Mouse (Mus musculus) kidney, postnatal 25 days (tissue): ENCODE measurements around the gene Taf7l.

Source experiments
- DNase-seq, 2 experiments: peaks; one replicate each; pipeline ENCODE4 v3.0.0; 2021; ENCODE audit warnings: mixed read lengths in 2 of 2

The Taf7l gene

DNA sequence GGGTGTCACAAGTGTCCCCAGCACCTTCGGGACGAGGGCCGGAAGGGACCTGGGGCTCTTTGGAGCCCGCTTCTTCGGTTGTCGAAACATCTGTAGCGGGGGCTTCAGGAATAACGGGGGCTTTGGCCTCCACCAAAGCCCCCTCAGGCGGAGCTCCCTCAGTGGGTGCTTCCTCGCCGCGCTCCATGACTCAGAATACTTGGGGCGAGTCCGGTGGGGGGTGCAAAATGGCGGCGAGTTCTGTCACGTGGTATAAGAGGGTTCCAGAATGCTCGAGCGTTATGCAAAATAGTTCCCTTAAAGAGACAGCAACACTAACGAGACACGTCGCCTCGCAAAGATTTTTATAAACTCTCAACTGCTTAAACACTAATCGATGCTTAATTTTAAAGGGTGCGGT is at the start of gene Taf7l:
Gene Taf7l, minus strand, starts transcription at position 201 of the 400 bp plus-strand sequence.
- DNase-seq: no peak

DNA sequence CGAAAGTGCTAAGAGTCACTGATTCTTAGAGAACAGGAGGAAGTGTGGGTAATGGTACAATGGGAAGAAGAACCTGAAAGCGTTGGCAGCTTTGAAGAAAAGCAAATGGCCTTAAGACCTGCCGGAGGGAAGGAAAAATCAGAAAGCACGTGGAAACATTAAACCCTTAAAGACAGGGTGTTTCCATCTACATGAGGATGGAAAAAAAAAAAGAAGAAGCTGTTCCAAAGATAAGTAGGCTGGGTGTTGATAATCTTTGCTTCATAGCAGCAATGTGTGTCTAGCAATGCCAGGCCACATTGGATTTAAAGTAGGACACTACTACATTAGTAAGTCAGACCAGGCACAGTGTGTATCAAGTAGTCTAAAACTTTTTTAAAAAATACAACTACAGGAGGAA is 49.0 kb upstream of the Taf7l start:
- no peak for DNase-seq

DNA sequence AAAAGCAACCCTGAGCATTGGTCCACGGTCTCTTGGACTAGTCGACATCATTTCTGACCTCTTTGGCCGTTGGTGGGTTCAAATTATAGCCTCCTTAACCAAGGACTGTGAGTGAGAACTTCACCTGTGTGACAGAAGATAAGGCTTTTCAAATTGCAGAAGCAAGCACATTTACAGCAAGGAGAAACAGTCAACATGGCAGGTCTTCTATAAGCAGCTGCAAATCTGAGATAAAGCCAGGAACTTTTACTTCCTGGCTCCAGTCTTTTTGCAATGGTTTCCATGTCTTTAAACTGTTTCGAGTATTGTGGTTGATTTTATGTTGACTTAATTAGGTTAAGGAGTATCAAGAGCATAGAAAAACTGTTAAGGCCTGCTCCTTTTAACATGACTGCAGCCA is 47.5 kb upstream of the Taf7l start:
- no peak for DNase-seq

DNA sequence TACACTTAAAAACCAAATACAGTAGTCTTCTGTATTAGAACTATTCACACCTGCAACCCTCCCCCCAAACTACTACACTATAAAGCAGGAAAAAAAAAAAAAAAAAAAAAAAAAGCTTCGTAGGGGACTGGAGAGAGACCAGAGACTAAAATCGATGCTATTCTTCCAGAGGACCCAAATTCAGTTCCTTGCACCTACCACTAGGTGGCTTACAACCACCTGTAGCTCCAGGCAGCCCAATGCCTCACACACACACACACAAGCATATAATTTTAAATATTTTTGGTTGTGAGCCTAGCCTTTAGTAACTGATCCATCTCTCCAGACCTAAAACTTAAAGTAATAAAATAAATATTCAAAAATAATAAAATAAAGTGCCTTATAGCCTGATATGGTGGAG is 33.2 kb upstream of the Taf7l start:
- DNase-seq: no peak

DNA sequence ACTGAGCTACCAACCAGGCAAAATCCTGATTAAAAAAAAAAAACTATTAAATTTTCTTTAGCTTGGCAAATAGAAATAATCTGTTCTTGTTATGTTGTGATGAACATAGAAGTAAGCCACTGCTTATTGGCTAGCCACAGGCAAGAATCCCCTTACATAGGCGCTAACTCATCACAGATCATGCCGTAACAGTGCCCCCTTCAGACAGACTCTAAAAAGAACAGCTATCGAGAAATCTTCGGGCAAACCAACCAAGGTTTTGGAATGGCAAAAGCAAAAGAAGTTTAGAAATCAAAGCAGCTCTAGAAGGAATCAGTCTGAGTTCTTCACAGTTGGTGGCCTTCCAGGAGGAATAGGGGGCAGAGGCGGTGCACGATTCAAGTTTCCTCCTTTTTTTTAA is 31.7 kb upstream of the Taf7l start:
- no peak for DNase-seq

DNA sequence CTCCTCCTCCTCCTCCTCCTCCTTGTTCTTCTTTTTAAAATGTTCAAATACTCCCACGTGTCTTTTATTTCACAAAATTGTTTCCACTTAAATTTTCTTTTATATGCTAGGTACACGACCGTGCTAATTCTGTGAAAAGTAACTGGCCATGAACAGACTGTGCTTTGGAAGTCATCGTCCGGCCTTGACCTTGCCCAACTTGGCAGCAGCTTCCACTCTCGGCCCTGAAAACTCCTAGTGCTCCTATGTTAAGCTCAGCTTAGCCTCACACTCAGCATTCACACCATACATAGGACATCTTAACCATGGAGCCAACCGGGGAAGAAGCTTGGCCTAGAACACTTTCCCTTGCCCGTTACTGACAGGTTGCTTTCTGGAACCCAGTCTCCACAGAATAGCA is 24.4 kb upstream of the Taf7l start:
- no peak for DNase-seq

DNA sequence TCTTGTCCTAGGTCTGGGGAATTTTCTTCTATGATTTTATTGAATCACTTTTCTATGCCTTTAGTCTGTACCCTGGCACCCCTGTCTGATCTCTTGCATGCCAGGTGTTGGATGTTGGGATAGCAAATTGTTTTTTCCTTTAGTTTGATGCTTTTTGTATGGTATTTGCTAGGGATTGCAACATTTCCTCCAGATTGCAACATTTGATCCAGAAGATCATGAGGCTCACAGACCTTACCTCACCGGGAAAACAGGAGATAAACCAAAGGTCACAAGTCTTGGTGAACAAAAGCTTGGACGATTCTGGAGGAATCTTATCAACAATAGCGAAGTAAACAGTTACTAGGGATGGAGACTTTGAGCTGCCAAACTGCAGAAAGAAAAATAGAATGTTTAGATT is 5.4 kb upstream of the Taf7l start:
- DNase-seq: no peak

DNA sequence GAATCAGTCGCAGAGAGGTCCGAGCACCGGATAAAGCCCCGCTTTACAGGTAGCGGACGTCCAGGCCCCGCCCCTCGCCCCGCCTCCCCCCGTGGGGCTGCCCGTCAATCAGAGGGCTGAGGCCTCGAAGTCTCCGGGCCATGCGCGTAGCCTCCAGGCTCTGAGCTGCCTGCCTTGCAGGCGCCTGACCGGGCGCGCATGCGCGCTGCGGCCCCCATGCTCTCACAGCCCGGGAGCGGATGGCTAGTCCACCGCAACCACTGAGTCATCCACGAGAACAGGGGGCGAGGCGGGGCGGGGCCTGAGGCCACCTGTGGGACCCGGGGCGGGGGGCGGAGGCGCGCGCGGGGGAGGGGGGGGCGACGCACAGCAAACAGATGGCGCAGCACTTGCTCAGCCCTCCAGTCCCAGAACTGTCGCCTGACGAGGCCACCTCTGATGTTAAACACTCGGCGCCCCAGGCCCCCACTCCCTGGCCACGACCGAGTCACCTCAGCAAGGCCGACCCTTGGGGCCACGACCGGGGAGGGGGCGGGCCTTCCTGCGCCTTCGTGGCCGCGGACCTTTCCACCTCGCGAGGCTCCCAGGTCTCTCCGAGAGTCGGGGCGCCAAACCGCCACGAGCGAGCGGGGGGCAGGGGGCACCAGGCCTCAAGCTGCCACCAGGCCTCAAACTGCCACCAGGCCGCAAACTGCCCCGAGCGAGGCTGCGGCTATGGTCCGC is 1.1 kb downstream of the Taf7l start:
- no peak for DNase-seq

DNA sequence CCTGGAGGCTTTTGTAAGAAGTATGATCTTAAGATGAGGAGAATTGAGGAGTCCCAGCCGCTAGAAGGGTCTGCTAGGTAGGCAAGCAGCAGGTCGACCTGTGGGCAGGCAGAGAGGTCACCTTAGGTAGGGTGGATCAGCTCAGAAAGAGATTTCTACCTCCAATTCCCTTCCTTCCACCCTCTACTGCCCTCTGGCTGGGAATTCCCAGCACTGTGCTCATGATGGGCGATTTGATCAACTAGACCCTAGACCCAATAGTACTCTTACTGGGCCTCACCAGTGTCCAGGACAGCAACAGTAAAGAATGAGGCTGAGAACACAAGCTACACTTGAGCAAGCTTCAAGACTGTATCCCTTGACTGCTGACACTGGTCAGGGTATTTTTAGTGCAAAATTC is 49.0 kb downstream of the Taf7l start:
- no peak for DNase-seq

DNA sequence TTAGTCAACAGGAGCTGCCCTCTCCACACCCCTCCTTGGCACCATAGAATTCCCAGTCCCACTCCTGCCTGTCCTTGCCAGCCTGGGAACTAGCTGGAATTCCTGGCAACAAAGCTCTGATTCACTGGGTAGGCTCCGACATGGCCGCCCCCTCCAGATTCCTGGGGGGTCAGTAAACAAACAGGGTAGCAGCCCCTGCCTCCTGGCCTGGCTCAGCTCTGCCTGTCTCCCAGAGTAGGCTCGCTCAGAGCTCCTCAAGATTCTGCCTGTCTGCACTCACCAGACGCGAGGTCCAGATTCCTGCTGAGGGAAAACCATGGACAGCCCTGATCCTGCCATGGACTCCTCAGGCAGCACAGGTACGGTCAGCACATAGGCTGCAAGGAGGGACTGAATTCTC is 49.5 kb downstream of the Taf7l start:
- no peak for DNase-seq

DNA sequence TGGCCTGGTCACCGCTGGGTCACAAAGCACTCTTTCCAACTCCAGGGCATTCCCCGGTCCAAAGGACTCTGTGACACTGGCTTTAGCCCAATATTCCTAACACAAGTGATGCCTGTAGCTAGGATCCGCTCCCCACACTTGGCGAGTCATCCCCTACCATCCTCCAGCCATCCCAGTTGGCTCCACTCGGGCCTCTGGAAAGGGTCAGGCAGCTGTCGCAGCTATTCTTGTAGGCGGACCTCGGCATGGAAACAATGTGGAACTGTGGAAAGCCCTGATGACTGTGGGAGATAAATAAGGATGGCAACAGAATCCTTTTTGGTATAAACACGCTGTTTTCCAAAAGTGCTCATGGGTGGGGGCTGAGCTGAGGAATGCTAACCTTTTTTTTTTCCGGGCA is 50.5 kb downstream of the Taf7l start:
- no peak for DNase-seq

DNA sequence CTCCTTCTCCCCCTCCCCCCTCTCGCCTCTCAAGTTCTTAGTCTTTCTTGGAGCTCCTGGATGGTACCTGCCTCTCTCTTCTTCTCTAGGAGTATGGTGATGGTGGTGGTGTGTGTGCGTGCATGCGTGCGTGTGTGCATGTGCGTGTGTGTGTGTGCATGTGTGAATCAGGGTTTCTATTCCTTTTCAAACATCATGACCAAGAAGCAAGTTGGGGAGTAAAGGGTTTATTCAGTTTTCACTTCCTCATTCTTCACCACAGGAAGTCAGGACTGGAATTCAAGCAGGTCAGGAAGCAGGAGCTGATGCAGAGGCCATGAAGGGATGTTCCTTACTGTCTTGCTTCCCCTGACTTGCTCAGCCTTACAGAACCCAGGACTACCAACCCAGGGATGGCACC is 52.0 kb downstream of the Taf7l start:
- no peak for DNase-seq

DNA sequence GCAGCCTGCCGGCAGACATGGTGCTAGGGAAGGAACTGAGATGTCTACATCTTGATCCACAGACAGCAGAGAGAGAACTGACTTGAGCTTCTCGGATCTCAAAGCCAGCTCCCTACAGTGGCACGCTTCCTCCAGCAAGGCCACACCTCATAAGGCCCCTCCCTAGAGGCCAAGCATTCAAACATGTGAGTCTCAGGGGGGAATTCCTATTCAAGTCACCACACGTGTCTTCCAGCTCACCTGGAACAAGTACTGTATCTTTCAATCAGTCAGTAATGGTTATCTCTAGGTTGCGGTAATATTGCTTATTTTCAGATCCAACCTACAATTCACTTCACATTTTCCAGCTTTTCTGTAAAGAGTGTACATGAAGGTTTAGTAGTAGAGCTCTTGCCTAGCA is 56.2 kb downstream of the Taf7l start:
- DNase-seq: no peak

DNA sequence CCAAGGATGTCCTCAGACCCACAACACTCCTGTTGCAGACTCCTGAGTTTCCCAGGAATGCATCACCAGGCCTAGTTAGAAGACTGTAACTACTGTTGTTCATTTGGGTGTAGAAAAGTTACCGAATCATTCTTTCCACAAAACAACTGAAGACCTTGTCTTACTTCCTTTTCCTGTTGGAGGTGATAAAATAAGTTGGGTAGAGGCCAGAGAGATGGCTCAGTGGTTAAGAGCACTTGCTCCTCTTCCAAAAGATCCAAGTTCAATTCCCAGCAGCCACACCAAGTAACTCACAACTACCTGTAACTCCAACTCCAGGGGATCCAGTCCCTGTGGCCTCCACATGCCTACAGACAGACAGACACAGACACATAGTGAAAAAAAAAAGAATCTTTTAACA is 64.2 kb downstream of the Taf7l start:
- no peak for DNase-seq
